In genomic region chr9:43104873-43105663, GRCm38 (mm10) we compare ENCODE assay signal across 8 mouse cellular contexts. TPM values are rescaled to one million over a fixed set of nuclear protein-coding genes. Genes with fewer than 3 reads are reported as not detected.
DNase-seq lines count a peak whose midpoint lies in the region; ATAC-seq and TF ChIP-seq lines count a peak whose summit lies in the region.

No protein-coding gene starts in this region.

- WGBS in midbrain, embryonic 15.5 days: under 1% methylated on average over 36 of the region's 40 CpGs

- no peaks in the 10 kb centered on the region for H3K36me3 ChIP-seq in midbrain, embryonic 15.5 days (replicated peaks)

- H3K27me3 ChIP-seq in midbrain, embryonic 15.5 days (replicated peaks): no peaks in the 10 kb centered on the region

- TF ChIP-seq POLR2A in embryonic fibroblast, embryonic 13.5 days (IDR thresholded peaks at IDR 0.05; ENCODE audit: low read depth, low read length): no peak

- H3K4me1 ChIP-seq in embryonic fibroblast, embryonic 13.5 days (ENCODE audit: control insufficient read depth, insufficient read depth, low read length): peaks cover 6% of the 10 kb centered on the region
- peaks cover 40% of the 10 kb centered on the region for H3K4me1 ChIP-seq in midbrain, embryonic 15.5 days

- peak; percentile 24; the same call in 1 of the 2 replicates for ATAC-seq in midbrain, embryonic 15.5 days (replicated peaks)
- ATAC-seq in monocyte, adult 5-6 weeks (replicated peaks; ENCODE audit: insufficient number of reproducible peaks, low FRiP score, low TSS enrichment, poor library complexity, severe bottlenecking): no peak

- intact Hi-C loops in heart, postnatal 14 days (cut with DNase I): loop anchor here (2.0 to 5.0 kb wide), 2 partner anchors 14 to 83 kb away; no protein-coding TSS in a partner anchor

- H3K4me2 ChIP-seq in midbrain, embryonic 15.5 days: peak overlapping the region; percentile 74

- DNase-seq in right cerebral cortex, postnatal 10 days (ENCODE audit: low spot score in 2 of 2): peak; percentile 50 to 56
- no peak for DNase-seq in right cerebral cortex, postnatal 36 days (ENCODE audit: low spot score in 2 of 2)
- DNase-seq in adrenal gland, adult 8-10 months: peak; percentile 58
- DNase-seq in heart, postnatal 14 days: peak; percentile 36 to 52
- peak; percentile 41 to 47 for DNase-seq in layer of hippocampus, postnatal 36 days

- TF ChIP-seq CTCF in embryonic fibroblast, embryonic 13.5 days (IDR thresholded peaks at IDR 0.05; ENCODE audit: borderline replicate concordance, insufficient read depth, low read length): no peak

- H3K4me3 ChIP-seq in embryonic fibroblast, embryonic 13.5 days (ENCODE audit: insufficient read depth, low read length): peak overlapping the region; percentile 87
- H3K4me3 ChIP-seq in midbrain, embryonic 15.5 days: peak overlapping the region; percentile 86

- H3K27ac ChIP-seq in embryonic fibroblast, embryonic 13.5 days (ENCODE audit: insufficient read depth, low read length): peak overlapping the region; percentile 71
- peak overlapping the region; percentile 84 for H3K27ac ChIP-seq in midbrain, embryonic 15.5 days

- peak overlapping the region; percentile 78 for H3K9ac ChIP-seq in midbrain, embryonic 15.5 days

- no peaks in the 10 kb centered on the region for H3K9me3 ChIP-seq in midbrain, embryonic 15.5 days

RNA-seq across cellular contexts. Expression of gene Arhgef12, which starts 2.0 kb away (rescaled TPM):
- 100 to 1,000 TPM; 132 to 178 (median 164) TPM for total RNA-seq in adrenal gland, adult 8-10 months (2022)
- polyA plus RNA-seq in embryonic fibroblast, embryonic 13.5 days (2011; ENCODE audit: insufficient read length, low read depth, missing spikeins): 56.1 and 56.6 TPM in 2 replicates
- 100 to 1,000 TPM; 154 to 163 TPM for total RNA-seq in heart, postnatal 14 days (2021)
- 100 to 1,000 TPM; 147 to 158 TPM for total RNA-seq in layer of hippocampus, postnatal 36 days (2021)
- 24.8 and 29.1 TPM in 2 replicates for polyA plus RNA-seq in midbrain, embryonic 15.5 days (2015; fragmentation: Nextera tagmentation; extraction: Ambion mirVana)
- 3.0 to 8.3 TPM (median 3.7 TPM) in 3 replicates for total RNA-seq in monocyte, adult 5-6 weeks (2017)

RNA-seq across cellular contexts. Expression of gene Tmem136, which starts 11.3 kb away (rescaled TPM):
- 10 to 100 TPM in 2 of 4 experiments, 1 to 10 TPM in 2; 6.6 to 15.3 (median 11.1) TPM for total RNA-seq in adrenal gland, adult 8-10 months (2022)
- polyA plus RNA-seq in embryonic fibroblast, embryonic 13.5 days (2011; ENCODE audit: insufficient read length, low read depth, missing spikeins): 5.5 and 6.6 TPM in 2 replicates
- total RNA-seq in heart, postnatal 14 days (2021): 1 to 10 TPM; 7.2 to 7.5 TPM
- total RNA-seq in layer of hippocampus, postnatal 36 days (2021): 10 to 100 TPM; 18.2 to 19.0 TPM
- polyA plus RNA-seq in midbrain, embryonic 15.5 days (2015; fragmentation: Nextera tagmentation; extraction: Ambion mirVana): 10.5 and 13.0 TPM in 2 replicates
- total RNA-seq in monocyte, adult 5-6 weeks (2017): 0.29 TPM in 1 of 3 replicates, not detected in the others

Comparison
In these comparisons a context has a peak if more than half of its experiments do, and no peak if none do; other contexts are left out.
1. DNase-seq: peak in right cerebral cortex, postnatal 10 days (2 of 2), adrenal gland, adult 8-10 months (single experiment), heart, postnatal 14 days (2 of 2) and layer of hippocampus, postnatal 36 days (2 of 2); none in right cerebral cortex, postnatal 36 days (0 of 2).
2. RNA of gene Arhgef12, which starts 2.0 kb away (total RNA-seq): 132 to 178 TPM in adrenal gland, adult 8-10 months, 154 to 163 TPM in heart, postnatal 14 days and 147 to 158 TPM in layer of hippocampus, postnatal 36 days; 3.0 to 8.3 TPM in monocyte, adult 5-6 weeks; every median in the first group is over 10 times any median in the second.